Mouse (Mus musculus) MEL (cell line): ENCODE data around the gene Limk2.

Experiments
- MAX ChIP-seq: IDR thresholded peaks from 2 replicates; pipeline ENCODE4 v1.6.1; 2011; ENCODE audit warnings: low read length, improper control_type of control experiment
- POLR2A ChIP-seq, 2 experiments: IDR thresholded peaks; 2 replicates each; pipeline ENCODE4 v1.6.1; 2011 to 2012; ENCODE audit warnings: low read length in 2 of 2, mild to moderate bottlenecking in 2 of 2, control low read depth in 1 of 2, improper control_type of control experiment in 1 of 2, low read depth in 1 of 2, moderate library complexity in 1 of 2; ENCODE audit not compliant: control insufficient read depth in 1 of 2, insufficient read depth in 1 of 2, poor library complexity in 1 of 2
- POLR2AphosphoS2 ChIP-seq: IDR thresholded peaks from 2 replicates; pipeline ENCODE4 v1.6.1; 2011; ENCODE audit warnings: low read length, improper control_type of control experiment
- SMC3 ChIP-seq: IDR thresholded peaks from 2 replicates; pipeline ENCODE4 v1.6.1; 2011; ENCODE audit warnings: low read depth, low read length, improper control_type of control experiment

- TF ChIP-seq POLR2AphosphoS2 (no peak), SMC3 (no peak), POLR2A (IDR thresholded peaks at IDR 0.05; ENCODE audit: control insufficient read depth in 1 of 2, insufficient read depth in 1 of 2, low read depth in 1 of 2, low read length in 2 of 2, poor library complexity in 1 of 2) (no peak), MAX (no peak)
These were observed 16.5 kb downstream of the Limk2 start for GRCm38 (mm10) chr11:3392526-3392925.
